Mouse (Mus musculus): ENCODE measurements around the gene Gm49345. TPM values are rescaled to one million over a fixed set of nuclear protein-coding genes. Genes with fewer than 3 reads are reported as not detected.

Gene Gm49345
- polyA plus RNA-seq, 1 experiment = not detected

DNA sequence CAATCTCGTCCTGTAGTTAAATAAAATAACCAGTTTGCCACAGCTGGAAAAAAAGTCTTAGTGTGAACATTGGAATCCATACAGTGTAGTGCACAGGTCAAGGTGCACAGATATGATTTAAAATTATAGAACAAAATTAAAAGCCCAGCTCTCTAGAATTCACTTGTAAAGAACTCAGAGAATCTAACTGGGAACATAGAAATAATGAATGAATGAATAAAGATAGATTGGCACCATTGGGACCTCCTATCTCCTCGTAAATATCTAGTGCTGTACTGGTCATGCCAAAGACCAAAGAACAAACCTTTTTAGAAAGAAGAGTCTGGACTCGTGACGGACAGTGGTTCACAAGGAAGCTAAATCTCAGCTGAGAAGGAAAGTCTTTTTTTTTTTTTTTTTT, 83.8 kb downstream of the Gm49345 start, which contains the start of gene Zfp748:
Zfp748 (minus strand) TSS at position 101 of the 400 bp plus-strand sequence.
- Histone ChIP-seq H3K4me3 (ENCODE audit: insufficient read depth, low read length) (peak within 1 kb of the TSS; percentile 65), H3K4me1 (ENCODE audit: control insufficient read depth, insufficient read depth, low read length) (peaks cover 3% of the 10 kb centered on the region; the same call in 1 of the 2 replicates), H3K27ac (ENCODE audit: insufficient read depth, low read length) (no peak within 1 kb of the TSS)
- no peak for TF ChIP-seq CTCF (IDR thresholded peaks at IDR 0.05; ENCODE audit: extremely low read depth, insufficient read depth, low read length)

DNA sequence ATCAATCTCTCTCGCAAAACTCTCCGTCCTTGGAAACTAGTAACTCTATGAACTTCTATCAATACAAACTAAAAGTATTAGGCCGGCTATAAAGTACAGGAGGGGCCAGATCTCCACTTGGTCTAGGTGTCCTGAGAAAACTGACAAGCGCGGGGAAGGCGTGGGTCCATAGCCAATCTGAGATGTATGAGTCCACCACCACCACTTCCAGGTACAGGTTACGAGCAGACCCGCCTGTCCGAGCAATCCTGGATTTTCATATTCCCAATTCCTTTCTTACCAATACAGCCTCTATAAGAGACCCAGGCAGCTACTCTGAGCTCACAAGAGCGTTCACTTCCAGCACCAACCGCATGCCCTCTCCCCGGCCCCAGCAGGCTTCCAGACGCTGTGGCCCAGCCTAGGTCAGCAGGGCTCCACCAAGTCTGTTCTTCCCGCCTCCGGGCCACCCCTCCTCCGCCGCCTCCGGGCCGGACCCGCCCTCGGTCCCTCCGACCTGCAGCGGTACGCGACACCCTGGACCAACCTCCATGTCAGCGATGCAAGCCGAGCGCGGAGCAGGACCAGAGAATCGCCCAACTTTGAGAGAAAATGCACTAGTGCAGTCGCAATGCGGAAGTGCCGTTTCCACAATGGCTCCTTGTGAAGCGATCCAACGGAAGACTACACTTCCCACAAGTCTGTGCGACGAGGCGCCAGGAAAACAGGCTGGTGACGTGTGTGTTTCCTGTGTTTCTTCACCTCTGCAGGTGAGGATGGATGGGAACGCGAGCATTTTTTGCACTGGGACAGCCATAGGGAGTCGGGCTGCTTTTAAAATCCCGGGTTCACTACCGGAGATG, 84.8 kb downstream of the Gm49345 start:
- peak; percentile 78 for TF ChIP-seq POLR2A (IDR thresholded peaks at IDR 0.05; ENCODE audit: extremely low read depth, insufficient read depth, low read length)
- no peak for TF ChIP-seq CTCF (IDR thresholded peaks at IDR 0.05; ENCODE audit: extremely low read depth, insufficient read depth, low read length)

DNA sequence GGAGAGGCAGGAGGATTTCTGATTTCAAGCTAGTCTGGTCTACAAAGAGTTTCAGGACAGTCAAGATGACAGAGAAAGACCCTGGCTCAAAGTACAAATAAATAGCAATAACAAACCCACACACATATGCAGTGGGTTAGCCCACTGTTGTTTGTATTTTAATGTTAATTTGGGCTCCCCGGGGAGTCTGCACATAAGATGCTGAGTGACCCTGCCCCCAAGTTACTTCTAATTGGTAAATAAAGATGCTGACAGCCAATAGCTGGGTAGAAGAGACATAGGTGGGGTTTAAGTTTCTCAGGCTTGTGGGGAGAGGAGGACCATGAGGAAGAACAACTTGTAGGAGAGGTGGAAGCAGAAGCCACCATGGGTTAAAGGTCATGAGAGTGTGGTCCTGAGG, 91.6 kb downstream of the Gm49345 start:
- H3K27ac ChIP-seq (ENCODE audit: insufficient read depth, low read length) = no peak overlapping the region
- no peak overlapping the region for H3K4me3 ChIP-seq (ENCODE audit: insufficient read depth, low read length)
- TF ChIP-seq POLR2A (IDR thresholded peaks at IDR 0.05; ENCODE audit: extremely low read depth, insufficient read depth, low read length) (no peak), CTCF (IDR thresholded peaks at IDR 0.05; ENCODE audit: extremely low read depth, insufficient read depth, low read length) (no peak)
- H3K4me1 ChIP-seq (ENCODE audit: control insufficient read depth, insufficient read depth, low read length) = no peaks in the 10 kb centered on the region

More for the DNA sequence above, 84.8 kb downstream of the Gm49345 start:
- Histone ChIP-seq H3K27ac (ENCODE audit: insufficient read depth, low read length) (no peak overlapping the region), H3K4me3 (ENCODE audit: insufficient read depth, low read length) (peak overlapping the region; percentile 65), H3K4me1 (ENCODE audit: control insufficient read depth, insufficient read depth, low read length) (peaks cover 3% of the 10 kb centered on the region; the same call in 1 of the 2 replicates)

Other genes starting within 250 kb of the Gm49345 start
- 3.9 and 4.6 TPM in 2 replicates for gene Zfp429, start 237.9 kb downstream of the Gm49345 start, polyA plus RNA-seq (2012; rRNA removed)
- gene Zfp459, start 216.4 kb downstream of the Gm49345 start, polyA plus RNA-seq (2012; rRNA removed) = 3.8 and 4.5 TPM in 2 replicates
- 9.1 TPM in 2 replicates for gene Zfp874a, start 186.1 kb downstream of the Gm49345 start, polyA plus RNA-seq (2012; rRNA removed)
- gene Zfp874b, start 153.5 kb downstream of the Gm49345 start, polyA plus RNA-seq (2012; rRNA removed) = 10.0 and 11.5 TPM in 2 replicates
- gene Zfp58, start 137.2 kb downstream of the Gm49345 start, polyA plus RNA-seq (2012; rRNA removed) = 5.6 and 5.7 TPM in 2 replicates
- gene Gm26965, start 111.6 kb downstream of the Gm49345 start, polyA plus RNA-seq (2012; rRNA removed) = 0.15 TPM in 1 of 2 replicates, not detected in the other
- gene Zfp87, start 111.6 kb downstream of the Gm49345 start, polyA plus RNA-seq (2012; rRNA removed) = 27.9 and 29.4 TPM in 2 replicates
- gene Zfp748, start 83.9 kb downstream of the Gm49345 start, polyA plus RNA-seq (2012; rRNA removed) = 5.0 and 5.2 TPM in 2 replicates
- 3.4 and 3.5 TPM in 2 replicates for gene Zfp729b, start 28.1 kb downstream of the Gm49345 start, polyA plus RNA-seq (2012; rRNA removed)
- 3.8 and 4.4 TPM in 2 replicates for gene Zfp729a, start within 50 bp of the Gm49345 start, polyA plus RNA-seq (2012; rRNA removed)
- gene Zfp738, start 49.3 kb upstream of the Gm49345 start, polyA plus RNA-seq (2012; rRNA removed) = 11.9 and 13.8 TPM in 2 replicates
- gene Zfp65, start 91.4 kb upstream of the Gm49345 start, polyA plus RNA-seq (2012; rRNA removed) = 4.8 and 5.1 TPM in 2 replicates
- gene Zfp85, start 117.5 kb upstream of the Gm49345 start, polyA plus RNA-seq (2012; rRNA removed) = 3.6 and 3.7 TPM in 2 replicates
- 3.1 and 3.2 TPM in 2 replicates for gene Zfp493, start 141.9 kb upstream of the Gm49345 start, polyA plus RNA-seq (2012; rRNA removed)
- gene Zfp273, start 176.0 kb upstream of the Gm49345 start, polyA plus RNA-seq (2012; rRNA removed) = 4.4 and 5.8 TPM in 2 replicates
- gene Gm10037, start 193.3 kb upstream of the Gm49345 start, polyA plus RNA-seq (2012; rRNA removed) = 16.6 and 18.0 TPM in 2 replicates
- 0.21 TPM in 2 replicates for gene BC048507, start 225.6 kb upstream of the Gm49345 start, polyA plus RNA-seq (2012; rRNA removed)